Mouse (Mus musculus): ENCODE data around the gene Dzip1l. TPM values are rescaled to one million over a fixed set of nuclear protein-coding genes. Genes with fewer than 3 reads are reported as not detected.

The Dzip1l gene
- polyA plus RNA-seq, 1 experiment from 2014 or later = 7.2 TPM

Other genes starting within 250 kb of the Dzip1l start
- 51.8 and 56.8 TPM in 2 replicates for gene Mras, start 192.1 kb upstream of the Dzip1l start, polyA plus RNA-seq (2014; fragmentation: Nextera tagmentation; extraction: Ambion mirVana)
- gene Nme9, start 178.0 kb upstream of the Dzip1l start, polyA plus RNA-seq (2014; fragmentation: Nextera tagmentation; extraction: Ambion mirVana) = 0.54 and 1.5 TPM in 2 replicates
- gene Armc8, start 60.6 kb upstream of the Dzip1l start, polyA plus RNA-seq (2014; fragmentation: Nextera tagmentation; extraction: Ambion mirVana) = 60.6 and 68.7 TPM in 2 replicates
- gene Dbr1, start 53.7 kb upstream of the Dzip1l start, polyA plus RNA-seq (2014; fragmentation: Nextera tagmentation; extraction: Ambion mirVana) = 22.0 and 23.5 TPM in 2 replicates
- gene A4gnt, start 17.0 kb upstream of the Dzip1l start, polyA plus RNA-seq (2014; fragmentation: Nextera tagmentation; extraction: Ambion mirVana) = not detected in 2 replicates
- gene Cldn18, start 87.8 kb downstream of the Dzip1l start, polyA plus RNA-seq (2014; fragmentation: Nextera tagmentation; extraction: Ambion mirVana) = not detected in 2 replicates
- 2.8 and 3.6 TPM in 2 replicates for gene Sox14, start 246.7 kb downstream of the Dzip1l start, polyA plus RNA-seq (2014; fragmentation: Nextera tagmentation; extraction: Ambion mirVana)

Measured in forebrain, embryonic 14.5 days (tissue).